Mouse (Mus musculus) gastrocnemius, postnatal 14 days (tissue): ENCODE measurements around the gene Zer1. TPM values are rescaled to one million over a fixed set of nuclear protein-coding genes. Genes with fewer than 3 reads are reported as not detected.
A peak's percentile ranks its signal among the peaks of the same experiment; 100 is the strongest.
"Not testable (repeated sequence)": the region's sequence is repeated elsewhere in the genome, so short reads cannot be mapped to it uniquely, and the experiment has no call there.

Source experiments
- DNase-seq: peaks from one replicate; pipeline ENCODE4 v3.0.0; 2021; ENCODE audit warnings: mixed read lengths
- intact Hi-C: fragments of 180-260 bp; cut with DNase I; formaldehyde crosslinking; loops from one replicate; pipeline ENCODE4 v1.15.1; 2025; ENCODE audit warnings: low total_unique reads
- total RNA-seq, 2 experiments: library from RNA; stranded (reverse); gene quantifications; 2 replicates each; pipeline ENCODE4 v1.2.3; 2021

Zer1 gene
- total RNA-seq, 2 experiments from 2014 or later, result 17.7 to 20.6 TPM

DNA sequence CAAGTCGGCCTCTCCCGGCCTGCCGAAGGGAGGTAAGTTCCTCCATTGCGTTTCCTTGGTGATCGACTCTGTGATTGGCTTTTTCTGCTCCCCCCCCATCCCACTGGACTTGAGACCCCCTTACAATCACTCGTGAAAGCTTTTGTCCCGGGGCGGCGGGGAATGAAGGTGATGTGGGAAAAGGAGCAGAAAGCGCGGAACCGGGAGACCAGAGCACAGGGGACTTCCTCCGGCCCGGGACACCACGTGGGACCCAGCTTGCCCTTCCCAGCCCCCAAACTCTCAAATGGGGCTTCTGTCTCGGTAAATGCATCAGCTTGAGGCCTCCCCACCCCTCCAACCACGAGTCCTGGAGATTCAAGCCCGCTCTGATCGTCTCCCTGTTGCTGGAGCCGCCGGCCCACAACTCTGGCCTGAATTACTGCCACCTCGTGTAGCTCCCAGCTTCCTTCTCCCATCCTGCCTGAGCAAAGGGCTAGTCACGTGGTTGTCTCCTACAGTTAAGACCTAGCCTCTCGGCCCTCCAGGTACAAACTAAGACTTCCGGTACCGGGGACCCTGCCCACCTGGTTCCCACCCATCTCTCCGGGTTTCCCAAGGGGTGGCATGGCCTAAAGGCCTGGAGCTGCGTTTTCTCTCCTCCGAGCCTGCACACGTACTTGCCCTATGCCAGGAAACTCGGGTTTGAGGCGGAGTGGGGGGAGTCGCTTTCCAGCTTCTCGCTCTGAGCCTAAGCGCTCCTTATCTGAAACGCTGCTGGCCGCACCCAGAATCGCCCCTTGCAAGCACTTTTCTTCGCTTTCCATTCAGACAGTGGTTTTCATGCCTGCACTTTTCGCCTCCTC is 61.9 kb downstream of the Zer1 start:
- DNase-seq, result peak; percentile 30
- intact Hi-C loops, result no loop called here

GRCm38 (mm10) chr2:30061215-30062166 is 62.9 kb downstream of the Zer1 start:
- intact Hi-C loops, result no loop called here
- no peak for DNase-seq

DNA sequence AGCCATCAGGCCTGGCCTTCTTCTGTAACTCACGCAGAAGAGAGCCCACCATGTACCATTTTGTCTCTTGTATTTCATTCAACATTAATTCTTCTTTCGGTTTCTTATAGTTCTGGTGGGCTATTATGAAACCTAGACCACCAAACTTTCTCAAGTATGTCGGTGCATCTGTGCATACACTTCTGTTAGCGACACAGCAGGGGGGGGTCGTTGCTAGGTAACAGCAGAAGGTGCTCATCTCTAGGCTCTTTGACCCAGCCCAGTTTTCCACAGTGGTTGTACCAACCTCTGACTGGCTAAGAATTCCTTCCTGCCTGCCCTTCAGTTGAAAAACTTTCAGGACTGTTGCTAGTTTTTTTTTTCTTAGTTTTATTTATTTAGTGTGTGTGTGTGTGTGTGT is 66.0 kb downstream of the Zer1 start:
- DNase-seq, result no peak
- intact Hi-C loops, result no loop called here

- intact Hi-C loops, result no loop called here
- DNase-seq, result no peak
Measured at GRCm38 (mm10) chr2:30057223-30057904, 67.0 kb downstream of the Zer1 start, which contains the start of gene Set. TSS of gene Set (plus strand) at chr2:30057378.

GRCm38 (mm10) chr2:30056736-30057135 is 67.6 kb downstream of the Zer1 start:
- intact Hi-C loops, result no loop called here
- DNase-seq, result no peak

- intact Hi-C loops, DNase-seq: not testable (repeated sequence)
Measured at GRCm38 (mm10) chr2:30055310-30055709, 69.1 kb downstream of the Zer1 start.

GRCm38 (mm10) chr2:30051992-30052761 is 72.2 kb downstream of the Zer1 start:
- intact Hi-C loops, result no loop called here
- no peak for DNase-seq

GRCm38 (mm10) chr2:30049831-30050230 is 74.6 kb downstream of the Zer1 start:
- no peak for DNase-seq
- intact Hi-C loops, result loop anchor here (5.0 kb wide), 1 partner anchor 47 kb away; no protein-coding TSS in a partner anchor

DNA sequence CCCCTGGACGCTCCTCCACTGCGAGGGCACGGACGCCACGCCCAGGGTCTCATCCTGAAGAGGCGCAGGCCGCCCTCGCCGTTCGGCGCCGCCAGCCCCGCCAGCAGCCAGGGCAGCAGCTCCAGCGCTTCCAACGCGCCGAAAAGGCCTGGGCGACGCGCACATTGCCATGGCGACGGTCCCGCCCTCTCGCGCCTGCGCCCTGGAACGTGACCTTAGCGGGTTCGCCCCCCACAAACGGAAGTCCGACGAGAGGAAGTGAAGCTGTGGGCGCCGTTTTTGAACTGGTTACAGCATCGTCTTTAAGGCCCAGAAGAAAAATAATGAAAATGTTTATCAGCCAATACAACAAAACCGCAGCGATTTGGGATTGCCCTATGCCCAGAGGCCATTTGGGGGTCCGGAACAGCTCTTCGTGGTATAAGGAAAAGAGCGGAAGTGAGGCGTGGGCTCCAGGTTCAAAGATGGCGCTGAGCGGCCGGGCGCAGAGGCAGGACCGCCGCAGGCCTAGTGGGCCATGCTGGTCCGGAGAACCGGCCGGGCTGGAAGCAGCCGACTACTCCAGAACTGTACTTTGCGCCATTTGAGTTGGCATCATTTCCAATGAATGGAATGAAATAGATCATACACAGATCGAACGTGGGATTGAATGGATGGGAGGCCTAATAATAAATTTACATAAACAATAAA is 75.5 kb downstream of the Zer1 start, which contains the start of gene Wdr34:
Gene Wdr34 (minus strand): TSS at position 183 of the 690 bp plus-strand sequence.
- peak; percentile 98 for DNase-seq
- intact Hi-C loops, result loop anchor here (5.0 kb wide), 1 partner anchor 48 kb away; no protein-coding TSS in a partner anchor

DNA sequence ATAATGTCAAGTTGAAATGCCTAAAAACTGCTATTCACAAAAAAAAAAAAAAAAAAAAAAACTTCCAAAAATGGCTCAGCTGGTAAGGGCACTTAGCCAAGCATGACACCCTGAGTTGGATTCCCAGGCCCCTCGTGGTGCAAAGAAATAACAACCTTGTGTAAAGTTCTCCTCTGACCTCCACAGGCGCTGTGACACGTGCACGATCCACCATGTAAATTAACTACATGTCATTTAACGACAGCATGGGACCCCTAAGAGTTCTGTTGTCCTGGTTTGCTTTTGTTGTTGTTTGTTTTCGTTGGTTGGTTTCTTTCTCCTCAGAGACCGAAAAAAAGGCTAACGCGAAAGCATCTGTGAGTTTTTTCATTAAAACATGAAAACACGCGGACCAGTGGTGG is 76.3 kb downstream of the Zer1 start:
- intact Hi-C loops, result loop anchor here (5.0 kb wide), 1 partner anchor 49 kb away; no protein-coding TSS in a partner anchor
- DNase-seq, result no peak

Other genes with a start within 250 kb of the Zer1 start
- 10 to 100 TPM; 15.1 to 16.1 TPM for gene Odf2, start 235.4 kb downstream of the Zer1 start, total RNA-seq
- gene Gle1, start 189.2 kb downstream of the Zer1 start, total RNA-seq, result 10 to 100 TPM; 17.5 to 20.2 TPM
- gene Sptan1, start 159.0 kb downstream of the Zer1 start, total RNA-seq, result 10 to 100 TPM; 90.6 to 96.0 TPM
- 1 to 10 TPM; 3.2 to 3.3 TPM for gene Wdr34, start 75.7 kb downstream of the Zer1 start, total RNA-seq
- 10 to 100 TPM; 75.4 to 90.4 TPM for gene Set, start 67.2 kb downstream of the Zer1 start, total RNA-seq
- gene Pkn3, start 46.9 kb downstream of the Zer1 start, total RNA-seq, result 1 to 10 TPM; 5.9 to 6.4 TPM
- gene Zdhhc12, start 30.9 kb downstream of the Zer1 start, total RNA-seq, result 1 to 10 TPM; 3.5 to 4.0 TPM
- 10 to 100 TPM; 12.0 to 13.7 TPM for gene Tbc1d13, start 9.2 kb upstream of the Zer1 start, total RNA-seq
- 10 to 100 TPM; 44.4 to 49.4 TPM for gene Endog, start 46.9 kb upstream of the Zer1 start, total RNA-seq
- 1 to 10 TPM; 5.9 to 6.1 TPM for gene Spout1, start 53.9 kb upstream of the Zer1 start, total RNA-seq
- gene Kyat1, start 81.3 kb upstream of the Zer1 start, total RNA-seq, result 10 to 100 TPM; 20.4 to 23.4 TPM
- 10 to 100 TPM; 19.3 to 30.1 TPM for gene Lrrc8a, start 113.1 kb upstream of the Zer1 start, total RNA-seq
- 1 to 10 TPM in 1 of 2 experiments, under 1 TPM in 1; 0.59 to 1.7 TPM for gene Gm28035, start 116.0 kb upstream of the Zer1 start, total RNA-seq
- gene Phyhd1, start 141.6 kb upstream of the Zer1 start, total RNA-seq, result 10 to 100 TPM; 11.0 to 14.3 TPM
- gene Gm28038, start 156.5 kb upstream of the Zer1 start, total RNA-seq, result under 1 TPM in 1 of 2 experiments, not detected in 1; 0.90 TPM
- gene Dolk, start 161.7 kb upstream of the Zer1 start, total RNA-seq, result 10 to 100 TPM; 18.8 to 18.9 TPM
- 10 to 100 TPM; 10.5 to 13.1 TPM for gene Nup188, start 161.8 kb upstream of the Zer1 start, total RNA-seq
- 10 to 100 TPM; 23.2 to 28.1 TPM for gene Sh3glb2, start 234.8 kb upstream of the Zer1 start, total RNA-seq
- gene Miga2, start 239.6 kb upstream of the Zer1 start, total RNA-seq, result 10 to 100 TPM; 16.3 to 16.8 TPM